Comparison of ENCODE assay signal across 21 mouse cellular contexts in genomic region chr8:54053210-54053609, GRCm38 (mm10). TPM values are rescaled to one million over a fixed set of nuclear protein-coding genes. Genes with fewer than 3 reads are reported as not detected.
DNase-seq lines count a peak whose midpoint lies in the region; ATAC-seq lines count a peak whose summit lies in the region.
"Had no signal": no experiment of that assay in that cellular context is flagged by ENCODE, and none has a peak within 500 bp of the region (broad histone marks: within the 10 kb centered on the region; RNA-seq: fewer than 3 reads in every experiment).

No protein-coding gene starts in this region.

- H3K27ac ChIP-seq in forebrain, embryonic 14.5 days (ENCODE audit: low read depth, low read length) = no peak overlapping the region
- H3K27ac ChIP-seq in forebrain, embryonic 11.5 days (ENCODE audit: low read depth, low read length) = no peak overlapping the region
- H3K27ac ChIP-seq in neural tube, embryonic 12.5 days = no peak overlapping the region
- H3K27ac ChIP-seq in intestine, embryonic 15.5 days = no peak overlapping the region
- H3K27ac ChIP-seq: heart, adult 2 months; heart, embryonic 15.5 days; hindbrain, embryonic 15.5 days; limb, embryonic 15.5 days had no signal

- no peaks in the 10 kb centered on the region for H3K36me3 ChIP-seq in forebrain, embryonic 14.5 days (ENCODE audit: control insufficient read depth, insufficient read depth, low read length)
- no peaks in the 10 kb centered on the region for H3K36me3 ChIP-seq in forebrain, embryonic 11.5 days (ENCODE audit: control insufficient read depth, insufficient read depth, low read length)
- H3K36me3 ChIP-seq in neural tube, embryonic 12.5 days = no peaks in the 10 kb centered on the region
- no peaks in the 10 kb centered on the region for H3K36me3 ChIP-seq in intestine, embryonic 15.5 days
- H3K36me3 ChIP-seq: heart, embryonic 15.5 days; hindbrain, embryonic 15.5 days; limb, embryonic 15.5 days had no signal

- ATAC-seq in forebrain, embryonic 14.5 days = no peak
- ATAC-seq in forebrain, embryonic 11.5 days (replicated peaks; ENCODE audit: low FRiP score) = no peak
- ATAC-seq in neural tube, embryonic 12.5 days (ENCODE audit: low FRiP score, low read depth) = peak; percentile 71; the same call in 1 of the 2 replicates
- ATAC-seq in intestine, embryonic 15.5 days = no peak
- ATAC-seq: forebrain, embryonic 16.5 days had no signal

- DNase-seq in forebrain, embryonic 14.5 days (ENCODE audit: low spot score) = peak; percentile 7
- DNase-seq in forebrain, embryonic 11.5 days (ENCODE audit: low spot score) = no peak
- DNase-seq in brain, adult 2 months (ENCODE audit: low read depth, low spot score) = peak; percentile 35
- DNase-seq in mesoderm, embryonic 11.5 days (ENCODE audit: low read depth, low spot score) = peak; percentile 69
- DNase-seq in layer of hippocampus, adult 9-11 months = no peak
- no peak for DNase-seq in adrenal gland, postnatal 36 days
- DNase-seq: adrenal gland, adult 8-10 months; cerebellum, adult 9-10 months; gastrocnemius, postnatal 10 days; heart, adult 2 months; kidney, adult 18-20 months; kidney, postnatal 10 days; lung, postnatal 36 days; right cerebral cortex, adult 18-20 months; thymus, postnatal 4 days had no signal

- H3K4me1 ChIP-seq in forebrain, embryonic 14.5 days (ENCODE audit: control insufficient read depth, insufficient read depth, low read length) = no peaks in the 10 kb centered on the region
- no peaks in the 10 kb centered on the region for H3K4me1 ChIP-seq in forebrain, embryonic 11.5 days (replicated peaks; ENCODE audit: control insufficient read depth, insufficient read depth, low read length)
- no peaks in the 10 kb centered on the region for H3K4me1 ChIP-seq in neural tube, embryonic 12.5 days
- no peaks in the 10 kb centered on the region for H3K4me1 ChIP-seq in intestine, embryonic 15.5 days (replicated peaks)
- H3K4me1 ChIP-seq: heart, embryonic 15.5 days; limb, embryonic 15.5 days had no signal

- H3K9ac ChIP-seq in forebrain, embryonic 14.5 days (ENCODE audit: low read length) = no peak overlapping the region
- H3K9ac ChIP-seq in forebrain, embryonic 11.5 days (ENCODE audit: low read length) = no peak overlapping the region
- no peak overlapping the region for H3K9ac ChIP-seq in neural tube, embryonic 12.5 days
- no peak overlapping the region for H3K9ac ChIP-seq in intestine, embryonic 15.5 days
- H3K9ac ChIP-seq: heart, embryonic 15.5 days; hindbrain, embryonic 15.5 days; limb, embryonic 15.5 days had no signal

- H3K27me3 ChIP-seq in forebrain, embryonic 14.5 days (replicated peaks; ENCODE audit: control insufficient read depth, insufficient read depth, low read length) = no peaks in the 10 kb centered on the region
- H3K27me3 ChIP-seq in forebrain, embryonic 11.5 days (ENCODE audit: control insufficient read depth, insufficient read depth, low read length) = no peaks in the 10 kb centered on the region
- H3K27me3 ChIP-seq in neural tube, embryonic 12.5 days (replicated peaks) = no peaks in the 10 kb centered on the region
- H3K27me3 ChIP-seq in intestine, embryonic 15.5 days (replicated peaks) = no peaks in the 10 kb centered on the region
- H3K27me3 ChIP-seq: heart, embryonic 15.5 days; hindbrain, embryonic 15.5 days; limb, embryonic 15.5 days had no signal

- WGBS in forebrain, embryonic 14.5 days = 7% methylated on average over 1 of the region's 1 CpGs
- WGBS in forebrain, embryonic 11.5 days = 4% methylated on average over 1 of the region's 1 CpGs
- 26% methylated on average over 1 of the region's 1 CpGs for WGBS in neural tube, embryonic 12.5 days
- WGBS in intestine, embryonic 15.5 days = 52% methylated on average over 1 of the region's 1 CpGs

- no peak overlapping the region for H3K4me3 ChIP-seq in forebrain, embryonic 14.5 days (ENCODE audit: low read depth, low read length)
- H3K4me3 ChIP-seq in forebrain, embryonic 11.5 days (ENCODE audit: low read depth, low read length) = no peak overlapping the region
- no peak overlapping the region for H3K4me3 ChIP-seq in neural tube, embryonic 12.5 days
- no peak overlapping the region for H3K4me3 ChIP-seq in intestine, embryonic 15.5 days (replicated peaks)
- H3K4me3 ChIP-seq: heart, adult 2 months; heart, embryonic 15.5 days; hindbrain, embryonic 15.5 days; limb, embryonic 15.5 days had no signal

- H3K4me2 ChIP-seq in forebrain, embryonic 14.5 days (ENCODE audit: low read length) = no peak overlapping the region
- H3K4me2 ChIP-seq in forebrain, embryonic 11.5 days (ENCODE audit: low read depth, low read length, severe bottlenecking) = no peak overlapping the region
- no peak overlapping the region for H3K4me2 ChIP-seq in neural tube, embryonic 12.5 days (replicated peaks)
- H3K4me2 ChIP-seq in intestine, embryonic 15.5 days (replicated peaks) = no peak overlapping the region
- H3K4me2 ChIP-seq: heart, embryonic 15.5 days; hindbrain, embryonic 15.5 days; limb, embryonic 15.5 days had no signal

- no peaks in the 10 kb centered on the region for H3K9me3 ChIP-seq in forebrain, embryonic 14.5 days (replicated peaks; ENCODE audit: control insufficient read depth, low read length)
- no peaks in the 10 kb centered on the region for H3K9me3 ChIP-seq in forebrain, embryonic 11.5 days (ENCODE audit: control insufficient read depth, low read length)
- no peaks in the 10 kb centered on the region for H3K9me3 ChIP-seq in neural tube, embryonic 12.5 days
- H3K9me3 ChIP-seq in intestine, embryonic 15.5 days = no peaks in the 10 kb centered on the region
- H3K9me3 ChIP-seq: heart, embryonic 15.5 days; hindbrain, embryonic 15.5 days; limb, embryonic 15.5 days had no signal

RNA-seq across cellular contexts. Expression of gene Vegfc, which starts 24.2 kb away (rescaled TPM):
- polyA plus RNA-seq in forebrain, embryonic 14.5 days (2014; fragmentation: Nextera tagmentation; extraction: Ambion mirVana) = 2.3 and 3.7 TPM in 2 replicates
- 9.0 and 9.9 TPM in 2 replicates for polyA plus RNA-seq in forebrain, embryonic 11.5 days (2014; fragmentation: Nextera tagmentation; extraction: Ambion mirVana)
- 6.1 and 7.9 TPM in 2 replicates for polyA plus RNA-seq in neural tube, embryonic 12.5 days (2016; fragmentation: Nextera tagmentation; extraction: Ambion mirVana)
- 10.0 and 11.1 TPM in 2 replicates for polyA plus RNA-seq in intestine, embryonic 15.5 days (2015; fragmentation: Nextera tagmentation; extraction: Ambion mirVana)
- 10 to 100 TPM in 1 of 2 experiments, 1 to 10 TPM in 1; 2.2 to 12.7 TPM for total RNA-seq in adrenal gland, postnatal 36 days (2021)

Comparison
In these comparisons a context has a peak if more than half of its experiments do, and no peak if none do; other contexts are left out.
1. DNase-seq: peak in forebrain, embryonic 14.5 days (single experiment), brain, adult 2 months (single experiment) and mesoderm, embryonic 11.5 days (single experiment); none in forebrain, embryonic 11.5 days (single experiment), layer of hippocampus, adult 9-11 months (single experiment) and adrenal gland, postnatal 36 days (0 of 2).